Mouse (Mus musculus): ENCODE data around the gene Rab34. TPM values are rescaled to one million over a fixed set of nuclear protein-coding genes. Genes with fewer than 3 reads are reported as not detected.
A peak's percentile ranks its signal among the peaks of the same experiment; 100 is the strongest.

The Rab34 gene
- polyA plus RNA-seq (2021), result 138 TPM

- ChIA-PET POLR2A (interaction anchor here (0.6 to 0.8 kb wide), 2 partner anchors 13 to 549 kb away, joined by 3 to 6 read pairs; no protein-coding TSS in a partner anchor), CTCF (no interaction called here)
- in situ Hi-C loops (cut with MboI; ENCODE audit: low pct_unique_long_range_greater_than_20kb), result no loop called here
- no peaks in the 10 kb centered on the region for H3K27me3 ChIP-seq
- DNase-seq (ENCODE audit: low read depth, low spot score), result no peak
- no peak for TF ChIP-seq CTCF (IDR thresholded peaks at IDR 0.05)
- peak; percentile 69 for ATAC-seq
Observed at GRCm38 (mm10) chr11:78188331-78189233, at the start of gene Rab34. TSS of gene Rab34 (plus strand) at chr11:78188430.

GRCm38 (mm10) chr11:78140665-78141064 lies 47.6 kb upstream of the Rab34 start:
- no peak for DNase-seq (ENCODE audit: low read depth, low spot score)

GRCm38 (mm10) chr11:78143520-78143919 lies 44.7 kb upstream of the Rab34 start:
- ChIA-PET CTCF (interaction anchor here (1.0 to 2.1 kb wide), 5 partner anchors 9 to 63 kb away, joined by 3 to 8 read pairs (median 3); partner anchors contain the start of gene Eral1), POLR2A (interaction anchor here (1.0 kb wide), 1 partner anchor 18 kb away, joined by 3 read pairs; no protein-coding TSS in a partner anchor)
- no peak for DNase-seq (ENCODE audit: low read depth, low spot score)
- H3K27me3 ChIP-seq, result no peaks in the 10 kb centered on the region
- ATAC-seq, result no peak
- TF ChIP-seq CTCF (IDR thresholded peaks at IDR 0.05), result no peak
- in situ Hi-C loops (cut with MboI; ENCODE audit: low pct_unique_long_range_greater_than_20kb), result no loop called here

More at GRCm38 (mm10) chr11:78140665-78141064, 47.6 kb upstream of the Rab34 start:
- in situ Hi-C loops (cut with MboI; ENCODE audit: low pct_unique_long_range_greater_than_20kb), result no loop called here
- H3K27me3 ChIP-seq, result no peaks in the 10 kb centered on the region
- ChIA-PET POLR2A (no interaction called here), CTCF (interaction anchor here (0.8 kb wide), 1 partner anchor 9 kb away, joined by 3 read pairs; no protein-coding TSS in a partner anchor)
- no peak for ATAC-seq
- no peak for TF ChIP-seq CTCF (IDR thresholded peaks at IDR 0.05)

- no peak for TF ChIP-seq CTCF (IDR thresholded peaks at IDR 0.05)
- ChIA-PET CTCF (interaction anchor here (1.3 to 1.8 kb wide), 3 partner anchors 10 to 31 kb away, joined by 3 to 4 read pairs (median 4); no protein-coding TSS in a partner anchor), POLR2A (no interaction called here)
- in situ Hi-C loops (cut with MboI; ENCODE audit: low pct_unique_long_range_greater_than_20kb), result no loop called here
- DNase-seq (ENCODE audit: low read depth, low spot score) (no peak), ATAC-seq (no peak)
- H3K27me3 ChIP-seq, result no peaks in the 10 kb centered on the region
Observed at GRCm38 (mm10) chr11:78146168-78146567, 42.1 kb upstream of the Rab34 start.

GRCm38 (mm10) chr11:78146707-78147543 lies 41.3 kb upstream of the Rab34 start:
- TF ChIP-seq CTCF (IDR thresholded peaks at IDR 0.05), result no peak
- DNase-seq (ENCODE audit: low read depth, low spot score) (no peak), ATAC-seq (no peak)
- in situ Hi-C loops (cut with MboI; ENCODE audit: low pct_unique_long_range_greater_than_20kb), result no loop called here
- POLR2A ChIA-PET, result no interaction called here
- CTCF ChIA-PET, result interaction anchor here (1.4 to 1.8 kb wide), 2 partner anchors 12 to 30 kb away, joined by 3 to 4 read pairs; no protein-coding TSS in a partner anchor
- H3K27me3 ChIP-seq, result no peaks in the 10 kb centered on the region

GRCm38 (mm10) chr11:78151161-78151560 lies 37.1 kb upstream of the Rab34 start:
- POLR2A ChIA-PET, result interaction anchor here (1.3 kb wide), 1 partner anchor 107 kb away, joined by 5 read pairs; no protein-coding TSS in a partner anchor
- DNase-seq (ENCODE audit: low read depth, low spot score) (no peak), ATAC-seq (no peak)
- peak; percentile 81 for TF ChIP-seq CTCF (IDR thresholded peaks at IDR 0.05)
- in situ Hi-C loops (cut with MboI; ENCODE audit: low pct_unique_long_range_greater_than_20kb), result no loop called here
- H3K27me3 ChIP-seq, result no peaks in the 10 kb centered on the region
- CTCF ChIA-PET, result interaction anchor here (1.0 to 1.5 kb wide), 4 partner anchors 15 to 36 kb away, joined by 3 to 4 read pairs (median 4); no protein-coding TSS in a partner anchor

- H3K27me3 ChIP-seq, result no peaks in the 10 kb centered on the region
- CTCF ChIA-PET, result interaction anchor here (0.7 to 2.1 kb wide), 7 partner anchors 16 to 93 kb away, joined by 3 to 8 read pairs (median 3); partner anchors contain the start of genes Nek8 and Tlcd1
- in situ Hi-C loops (cut with MboI; ENCODE audit: low pct_unique_long_range_greater_than_20kb), result no loop called here
- DNase-seq (ENCODE audit: low read depth, low spot score), result no peak
- POLR2A ChIA-PET, result interaction anchor here (0.6 kb wide), 1 partner anchor 87 kb away, joined by 3 read pairs; no protein-coding TSS in a partner anchor
- ATAC-seq, result no peak
- no peak for TF ChIP-seq CTCF (IDR thresholded peaks at IDR 0.05)
Observed at GRCm38 (mm10) chr11:78152299-78153231, 35.7 kb upstream of the Rab34 start.

GRCm38 (mm10) chr11:78153778-78154177 lies 34.5 kb upstream of the Rab34 start:
- in situ Hi-C loops (cut with MboI; ENCODE audit: low pct_unique_long_range_greater_than_20kb), result no loop called here
- ATAC-seq (no peak), DNase-seq (ENCODE audit: low read depth, low spot score) (no peak)
- POLR2A ChIA-PET, result no interaction called here
- CTCF ChIA-PET, result interaction anchor here (2.1 kb wide), 1 partner anchor 23 kb away, joined by 8 read pairs; the partner anchor contains the start of genes Nek8 and Tlcd1
- TF ChIP-seq CTCF (IDR thresholded peaks at IDR 0.05), result no peak
- no peaks in the 10 kb centered on the region for H3K27me3 ChIP-seq

GRCm38 (mm10) chr11:78155674-78156073 lies 32.6 kb upstream of the Rab34 start:
- POLR2A ChIA-PET, result no interaction called here
- TF ChIP-seq CTCF (IDR thresholded peaks at IDR 0.05), result no peak
- H3K27me3 ChIP-seq, result no peaks in the 10 kb centered on the region
- ATAC-seq (no peak), DNase-seq (ENCODE audit: low read depth, low spot score) (no peak)
- CTCF ChIA-PET, result no interaction called here
- in situ Hi-C loops (cut with MboI; ENCODE audit: low pct_unique_long_range_greater_than_20kb), result loop anchor here (5.0 kb wide), 1 partner anchor 98 kb away; no protein-coding TSS in a partner anchor

Data from Patski (cell line).